ENCODE assay signal across 9 mouse cellular contexts in the genomic region with DNA sequence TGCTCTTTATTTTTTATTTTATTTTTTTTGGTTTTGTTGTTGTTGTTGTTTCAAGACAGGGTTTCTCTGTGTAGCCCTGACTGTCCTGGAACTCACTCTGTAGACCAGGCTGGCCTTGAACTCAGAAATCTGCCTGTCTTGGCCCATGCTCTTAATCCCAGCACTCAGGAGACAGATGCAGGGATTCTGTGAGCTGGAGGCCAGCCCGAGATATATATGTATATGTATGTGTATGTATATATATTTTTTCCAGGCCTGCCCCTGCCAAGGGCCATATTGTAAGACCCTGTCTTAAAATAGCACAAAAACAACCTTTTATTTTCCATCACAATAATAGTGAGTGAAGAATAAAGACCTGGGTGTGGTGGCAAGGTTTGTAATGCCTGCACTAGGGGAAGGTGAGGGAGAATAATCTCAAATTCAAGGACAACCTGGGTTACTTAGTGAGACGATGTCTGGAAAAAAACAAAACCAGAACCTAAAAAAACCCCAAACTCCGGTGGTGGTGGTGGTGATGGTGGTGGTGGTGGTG. TPM values are rescaled to one million over a fixed set of nuclear protein-coding genes. Genes with fewer than 3 reads are reported as not detected.
DNase-seq lines count a peak whose midpoint lies in the region; ATAC-seq and TF ChIP-seq lines count a peak whose summit lies in the region.
"Had no signal": no experiment of that assay in that cellular context is flagged by ENCODE, and none has a peak within 500 bp of the region (broad histone marks: within the 10 kb centered on the region; RNA-seq: fewer than 3 reads in every experiment).

No protein-coding gene starts in this region.

- H3K9me3 ChIP-seq in megakaryocyte, embryonic 14.5 days: no peaks in the 10 kb centered on the region
- H3K9me3 ChIP-seq in limb, embryonic 15.5 days: no peaks in the 10 kb centered on the region
- no peaks in the 10 kb centered on the region for H3K9me3 ChIP-seq in stomach, embryonic 15.5 days

- intact Hi-C loops in gastrocnemius, adult 2 months (cut with DNase I): loop anchor here (10.0 kb wide), 2 partner anchors 179 to 349 kb away; partner anchors contain the start of gene Kdm6b

- no peak overlapping the region for H3K4me3 ChIP-seq in gastrocnemius, adult 2 months
- H3K4me3 ChIP-seq in megakaryocyte, embryonic 14.5 days (replicated peaks): peak overlapping the region; percentile 33
- no peak overlapping the region for H3K4me3 ChIP-seq in limb, embryonic 15.5 days
- no peak overlapping the region for H3K4me3 ChIP-seq in stomach, embryonic 15.5 days (replicated peaks)

- DNase-seq in gastrocnemius, adult 2 months: no peak
- DNase-seq in gastrocnemius, adult 8-10 months (ENCODE audit: low spot score in 2 of 2): no peak
- DNase-seq in gastrocnemius, postnatal 4 days (ENCODE audit: low spot score in 2 of 2): no peak
- no peak for DNase-seq in urinary bladder, postnatal 14 days (ENCODE audit: low spot score)

- 52% methylated on average over 3 of the region's 3 CpGs for WGBS in limb, embryonic 15.5 days
- 53% methylated on average over 3 of the region's 3 CpGs for WGBS in stomach, embryonic 15.5 days

- peak overlapping the region; percentile 86 for H3K4me2 ChIP-seq in limb, embryonic 15.5 days
- peak overlapping the region; percentile 58 for H3K4me2 ChIP-seq in stomach, embryonic 15.5 days

- peak overlapping the region; percentile 84; the same call in 1 of the 2 replicates for H3K27ac ChIP-seq in gastrocnemius, adult 2 months
- no peak overlapping the region for H3K27ac ChIP-seq in limb, embryonic 15.5 days
- H3K27ac ChIP-seq in stomach, embryonic 15.5 days: no peak overlapping the region

- no peak overlapping the region for H3K9ac ChIP-seq in limb, embryonic 15.5 days
- no peak overlapping the region for H3K9ac ChIP-seq in stomach, embryonic 15.5 days

- peaks cover 60% of the 10 kb centered on the region for H3K4me1 ChIP-seq in megakaryocyte, embryonic 14.5 days
- peaks cover 48% of the 10 kb centered on the region for H3K4me1 ChIP-seq in limb, embryonic 15.5 days
- H3K4me1 ChIP-seq in stomach, embryonic 15.5 days: peaks cover 28% of the 10 kb centered on the region

- no peaks in the 10 kb centered on the region for H3K27me3 ChIP-seq in megakaryocyte, embryonic 14.5 days (replicated peaks)
- H3K27me3 ChIP-seq in limb, embryonic 15.5 days: no peaks in the 10 kb centered on the region
- no peaks in the 10 kb centered on the region for H3K27me3 ChIP-seq in stomach, embryonic 15.5 days (replicated peaks)

- H3K36me3 ChIP-seq in megakaryocyte, embryonic 14.5 days (replicated peaks; ENCODE audit: low read length): no peaks in the 10 kb centered on the region
- H3K36me3 ChIP-seq in limb, embryonic 15.5 days: no peaks in the 10 kb centered on the region
- no peaks in the 10 kb centered on the region for H3K36me3 ChIP-seq in stomach, embryonic 15.5 days

- no peak for ATAC-seq in megakaryocyte, adult 5-6 weeks (ENCODE audit: poor library complexity, severe bottlenecking)
- no peak for ATAC-seq in limb, embryonic 15.5 days (ENCODE audit: insufficient number of reproducible peaks, low FRiP score, low TSS enrichment, low read depth)
- no peak for ATAC-seq in stomach, embryonic 15.5 days (ENCODE audit: insufficient read depth, low FRiP score, low read depth)
- ATAC-seq: activated CD4-positive, CD25-positive, alpha-beta regulatory T cell, adult 4 months had no signal

- no peak for TF ChIP-seq CTCF in gastrocnemius, adult 2 months (IDR thresholded peaks at IDR 0.05)

RNA-seq across cellular contexts. Expression of gene Tmem107, which starts 5.1 kb away (rescaled TPM):
- total RNA-seq in gastrocnemius, adult 2 months (2021): 1 to 10 TPM; 3.9 to 5.7 TPM
- total RNA-seq in gastrocnemius, adult 8-10 months (2022): 1 to 10 TPM; 2.9 to 7.0 (median 5.2) TPM
- polyA plus RNA-seq in megakaryocyte, embryonic 14.5 days (2012; ENCODE audit: insufficient read depth, low replicate concordance): 40.2 and 62.0 TPM in 2 replicates
- 13.2 and 15.7 TPM in 2 replicates for total RNA-seq in megakaryocyte, adult 5-6 weeks (2015)
- total RNA-seq in megakaryocyte, adult 5-6 weeks (2017): 11.4 and 26.6 TPM in 2 replicates
- 64.8 and 65.5 TPM in 2 replicates for polyA plus RNA-seq in limb, embryonic 15.5 days (2015; fragmentation: Nextera tagmentation; extraction: Ambion mirVana)
- 49.6 and 55.0 TPM in 2 replicates for polyA plus RNA-seq in stomach, embryonic 15.5 days (2015; fragmentation: Nextera tagmentation; extraction: Ambion mirVana)
- 10 to 100 TPM; 11.7 to 14.3 TPM for total RNA-seq in gastrocnemius, postnatal 4 days (2021)

RNA-seq across cellular contexts. Expression of gene Borcs6, which starts 5.9 kb away (rescaled TPM):
- 10 to 100 TPM; 17.9 to 18.9 TPM for total RNA-seq in gastrocnemius, adult 2 months (2021)
- 10 to 100 TPM; 22.4 to 26.2 (median 23.7) TPM for total RNA-seq in gastrocnemius, adult 8-10 months (2022)
- polyA plus RNA-seq in megakaryocyte, embryonic 14.5 days (2012; ENCODE audit: insufficient read depth, low replicate concordance): 60.9 and 88.1 TPM in 2 replicates
- total RNA-seq in megakaryocyte, adult 5-6 weeks (2015): 18.8 and 20.5 TPM in 2 replicates
- 17.7 and 20.2 TPM in 2 replicates for total RNA-seq in megakaryocyte, adult 5-6 weeks (2017)
- 12.9 and 13.7 TPM in 2 replicates for polyA plus RNA-seq in limb, embryonic 15.5 days (2015; fragmentation: Nextera tagmentation; extraction: Ambion mirVana)
- polyA plus RNA-seq in stomach, embryonic 15.5 days (2015; fragmentation: Nextera tagmentation; extraction: Ambion mirVana): 10.3 and 10.7 TPM in 2 replicates
- 10 to 100 TPM; 14.6 to 14.9 TPM for total RNA-seq in gastrocnemius, postnatal 4 days (2021)

RNA-seq across cellular contexts. Expression of gene Aurkb, which starts 20.0 kb away (rescaled TPM):
- total RNA-seq in gastrocnemius, adult 2 months (2021): not detected
- under 1 TPM in 1 of 4 experiments, not detected in 3; 0.35 TPM for total RNA-seq in gastrocnemius, adult 8-10 months (2022)
- polyA plus RNA-seq in megakaryocyte, embryonic 14.5 days (2012; ENCODE audit: insufficient read depth, low replicate concordance): 41.3 and 65.2 TPM in 2 replicates
- total RNA-seq in megakaryocyte, adult 5-6 weeks (2015): 105 and 116 TPM in 2 replicates
- 116 and 125 TPM in 2 replicates for total RNA-seq in megakaryocyte, adult 5-6 weeks (2017)
- polyA plus RNA-seq in limb, embryonic 15.5 days (2015; fragmentation: Nextera tagmentation; extraction: Ambion mirVana): 111 and 121 TPM in 2 replicates
- polyA plus RNA-seq in stomach, embryonic 15.5 days (2015; fragmentation: Nextera tagmentation; extraction: Ambion mirVana): 134 and 146 TPM in 2 replicates
- total RNA-seq in gastrocnemius, postnatal 4 days (2021): 10 to 100 TPM; 25.6 TPM

RNA-seq across cellular contexts. Expression of gene Vamp2, which starts 22.8 kb away (rescaled TPM):
- total RNA-seq in gastrocnemius, adult 2 months (2021): 10 to 100 TPM; 38.0 to 42.7 TPM
- total RNA-seq in gastrocnemius, adult 8-10 months (2022): 10 to 100 TPM; 31.4 to 39.6 (median 35.6) TPM
- polyA plus RNA-seq in megakaryocyte, embryonic 14.5 days (2012; ENCODE audit: insufficient read depth, low replicate concordance): 61.5 and 159 TPM in 2 replicates
- total RNA-seq in megakaryocyte, adult 5-6 weeks (2015): 53.9 and 66.6 TPM in 2 replicates
- 11.2 and 21.8 TPM in 2 replicates for total RNA-seq in megakaryocyte, adult 5-6 weeks (2017)
- polyA plus RNA-seq in limb, embryonic 15.5 days (2015; fragmentation: Nextera tagmentation; extraction: Ambion mirVana): 95.0 and 103 TPM in 2 replicates
- 68.5 and 84.6 TPM in 2 replicates for polyA plus RNA-seq in stomach, embryonic 15.5 days (2015; fragmentation: Nextera tagmentation; extraction: Ambion mirVana)
- total RNA-seq in gastrocnemius, postnatal 4 days (2021): 10 to 100 TPM; 61.1 to 70.4 TPM

RNA-seq across cellular contexts. Expression of gene Per1, which starts 29.6 kb away (rescaled TPM):
- total RNA-seq in gastrocnemius, adult 2 months (2021): 10 to 100 TPM; 68.2 to 76.8 TPM
- total RNA-seq in gastrocnemius, adult 8-10 months (2022): 10 to 100 TPM; 58.8 to 81.4 (median 70.4) TPM
- 42.3 and 83.5 TPM in 2 replicates for polyA plus RNA-seq in megakaryocyte, embryonic 14.5 days (2012; ENCODE audit: insufficient read depth, low replicate concordance)
- total RNA-seq in megakaryocyte, adult 5-6 weeks (2015): 6.7 and 12.5 TPM in 2 replicates
- 7.9 and 8.5 TPM in 2 replicates for total RNA-seq in megakaryocyte, adult 5-6 weeks (2017)
- 24.3 and 28.9 TPM in 2 replicates for polyA plus RNA-seq in limb, embryonic 15.5 days (2015; fragmentation: Nextera tagmentation; extraction: Ambion mirVana)
- polyA plus RNA-seq in stomach, embryonic 15.5 days (2015; fragmentation: Nextera tagmentation; extraction: Ambion mirVana): 15.4 and 20.3 TPM in 2 replicates
- 10 to 100 TPM; 32.1 to 49.3 TPM for total RNA-seq in gastrocnemius, postnatal 4 days (2021)

Comparison
In these comparisons a context has a peak if more than half of its experiments do, and no peak if none do; other contexts are left out.
1. RNA of gene Aurkb, which starts 20.0 kb away (total RNA-seq): 105 to 125 TPM in megakaryocyte, adult 5-6 weeks and 25.6 TPM in gastrocnemius, postnatal 4 days; 0.35 TPM in gastrocnemius, adult 8-10 months and not detected in gastrocnemius, adult 2 months; every median in the first group is over 10 times any median in the second.